Mouse (Mus musculus): ENCODE results near the gene Gm13271. TPM values are rescaled to one million over a fixed set of nuclear protein-coding genes. Genes with fewer than 3 reads are reported as not detected.
"Not testable (repeated sequence)": the region's sequence is repeated elsewhere in the genome, so short reads cannot be mapped to it uniquely, and the experiment has no call there.

Gm13271 gene
- polyA plus RNA-seq, 1 experiment from 2014 or later, result not detected

- not testable (repeated sequence) for H3K27ac ChIP-seq (ENCODE audit: low read depth, low read length); H3K9ac ChIP-seq (ENCODE audit: low read length); H3K9me3 ChIP-seq (ENCODE audit: control insufficient read depth, low read length); H3K27me3 ChIP-seq (ENCODE audit: control insufficient read depth, insufficient read depth, low read length); H3K4me2 ChIP-seq (ENCODE audit: low read depth, low read length, severe bottlenecking); DNase-seq (ENCODE audit: low spot score); H3K4me3 ChIP-seq (ENCODE audit: low read depth, low read length); ATAC-seq (replicated peaks; ENCODE audit: low FRiP score); H3K36me3 ChIP-seq (ENCODE audit: control insufficient read depth, insufficient read depth, low read length); H3K4me1 ChIP-seq (replicated peaks; ENCODE audit: control insufficient read depth, insufficient read depth, low read length)
- WGBS, result no CpG with 5 or more reads among the region's 32 CpGs
These were observed 18.9 kb downstream of the Gm13271 start, which contains the start of gene Gm13290 for GRCm38 (mm10) chr4:88773534-88773933. TSS of gene Gm13290 (plus strand) at chr4:88773834.

GRCm38 (mm10) chr4:88776622-88777021 lies 22.0 kb downstream of the Gm13271 start, which contains the start of gene Gm13289:
TSS of gene Gm13289 (plus strand) at chr4:88776922.
- not testable (repeated sequence) for DNase-seq (ENCODE audit: low spot score)

GRCm38 (mm10) chr4:88779550-88779949 lies 24.9 kb downstream of the Gm13271 start, which contains the start of gene Gm13272:
TSS of gene Gm13272 (plus strand) at chr4:88779850.
- not testable (repeated sequence) for H3K4me3 ChIP-seq (ENCODE audit: low read depth, low read length); H3K36me3 ChIP-seq (ENCODE audit: control insufficient read depth, insufficient read depth, low read length); H3K27ac ChIP-seq (ENCODE audit: low read depth, low read length); DNase-seq (ENCODE audit: low spot score); ATAC-seq (replicated peaks; ENCODE audit: low FRiP score); H3K4me2 ChIP-seq (ENCODE audit: low read depth, low read length, severe bottlenecking); H3K9me3 ChIP-seq (ENCODE audit: control insufficient read depth, low read length); H3K9ac ChIP-seq (ENCODE audit: low read length); H3K4me1 ChIP-seq (replicated peaks; ENCODE audit: control insufficient read depth, insufficient read depth, low read length); H3K27me3 ChIP-seq (ENCODE audit: control insufficient read depth, insufficient read depth, low read length)
- no CpG with 5 or more reads among the region's 29 CpGs for WGBS

More at GRCm38 (mm10) chr4:88776622-88777021, 22.0 kb downstream of the Gm13271 start, which contains the start of gene Gm13289:
- ATAC-seq (replicated peaks; ENCODE audit: low FRiP score); H3K27ac ChIP-seq (ENCODE audit: low read depth, low read length); H3K4me1 ChIP-seq (replicated peaks; ENCODE audit: control insufficient read depth, insufficient read depth, low read length); H3K9ac ChIP-seq (ENCODE audit: low read length); H3K27me3 ChIP-seq (ENCODE audit: control insufficient read depth, insufficient read depth, low read length); H3K4me3 ChIP-seq (ENCODE audit: low read depth, low read length); H3K36me3 ChIP-seq (ENCODE audit: control insufficient read depth, insufficient read depth, low read length); H3K4me2 ChIP-seq (ENCODE audit: low read depth, low read length, severe bottlenecking); H3K9me3 ChIP-seq (ENCODE audit: control insufficient read depth, low read length): not testable (repeated sequence)
- WGBS, result no CpG with 5 or more reads among the region's 29 CpGs

GRCm38 (mm10) chr4:88780320-88780719 lies 25.7 kb downstream of the Gm13271 start:
- not testable (repeated sequence) for H3K4me2 ChIP-seq (ENCODE audit: low read depth, low read length, severe bottlenecking); DNase-seq (ENCODE audit: low spot score); ATAC-seq (replicated peaks; ENCODE audit: low FRiP score)

GRCm38 (mm10) chr4:88781831-88782230 lies 27.2 kb downstream of the Gm13271 start, which contains the start of gene Ifnz:
TSS of gene Ifnz (plus strand) at chr4:88782131.
- H3K4me3 ChIP-seq (ENCODE audit: low read depth, low read length); H3K36me3 ChIP-seq (ENCODE audit: control insufficient read depth, insufficient read depth, low read length); H3K27ac ChIP-seq (ENCODE audit: low read depth, low read length); H3K4me1 ChIP-seq (replicated peaks; ENCODE audit: control insufficient read depth, insufficient read depth, low read length); H3K4me2 ChIP-seq (ENCODE audit: low read depth, low read length, severe bottlenecking); H3K9me3 ChIP-seq (ENCODE audit: control insufficient read depth, low read length); H3K9ac ChIP-seq (ENCODE audit: low read length); H3K27me3 ChIP-seq (ENCODE audit: control insufficient read depth, insufficient read depth, low read length); ATAC-seq (replicated peaks; ENCODE audit: low FRiP score); DNase-seq (ENCODE audit: low spot score): not testable (repeated sequence)
- WGBS, result 29% methylated on average over 4 of the region's 7 CpGs

More at GRCm38 (mm10) chr4:88780320-88780719, 25.7 kb downstream of the Gm13271 start:
- H3K4me3 ChIP-seq (ENCODE audit: low read depth, low read length); H3K9me3 ChIP-seq (ENCODE audit: control insufficient read depth, low read length); H3K9ac ChIP-seq (ENCODE audit: low read length); H3K27me3 ChIP-seq (ENCODE audit: control insufficient read depth, insufficient read depth, low read length); H3K36me3 ChIP-seq (ENCODE audit: control insufficient read depth, insufficient read depth, low read length); H3K27ac ChIP-seq (ENCODE audit: low read depth, low read length); H3K4me1 ChIP-seq (replicated peaks; ENCODE audit: control insufficient read depth, insufficient read depth, low read length): not testable (repeated sequence)
- 48% methylated on average over 12 of the region's 18 CpGs for WGBS

GRCm38 (mm10) chr4:88782335-88782734 lies 27.7 kb downstream of the Gm13271 start:
- not testable (repeated sequence) for H3K4me3 ChIP-seq (ENCODE audit: low read depth, low read length); H3K27me3 ChIP-seq (ENCODE audit: control insufficient read depth, insufficient read depth, low read length)

GRCm38 (mm10) chr4:88785409-88785808 lies 30.7 kb downstream of the Gm13271 start, which contains the start of gene Gm13276:
TSS of gene Gm13276 (plus strand) at chr4:88785709.
- not testable (repeated sequence) for H3K36me3 ChIP-seq (ENCODE audit: control insufficient read depth, insufficient read depth, low read length); H3K9ac ChIP-seq (ENCODE audit: low read length); ATAC-seq (replicated peaks; ENCODE audit: low FRiP score); H3K9me3 ChIP-seq (ENCODE audit: control insufficient read depth, low read length); H3K4me1 ChIP-seq (replicated peaks; ENCODE audit: control insufficient read depth, insufficient read depth, low read length); H3K27ac ChIP-seq (ENCODE audit: low read depth, low read length); H3K4me3 ChIP-seq (ENCODE audit: low read depth, low read length); H3K27me3 ChIP-seq (ENCODE audit: control insufficient read depth, insufficient read depth, low read length); H3K4me2 ChIP-seq (ENCODE audit: low read depth, low read length, severe bottlenecking); DNase-seq (ENCODE audit: low spot score)
- no CpG with 5 or more reads among the region's 27 CpGs for WGBS

More at GRCm38 (mm10) chr4:88782335-88782734, 27.7 kb downstream of the Gm13271 start:
- H3K9ac ChIP-seq (ENCODE audit: low read length); H3K27ac ChIP-seq (ENCODE audit: low read depth, low read length); H3K36me3 ChIP-seq (ENCODE audit: control insufficient read depth, insufficient read depth, low read length); DNase-seq (ENCODE audit: low spot score); H3K9me3 ChIP-seq (ENCODE audit: control insufficient read depth, low read length); H3K4me1 ChIP-seq (replicated peaks; ENCODE audit: control insufficient read depth, insufficient read depth, low read length); H3K4me2 ChIP-seq (ENCODE audit: low read depth, low read length, severe bottlenecking); ATAC-seq (replicated peaks; ENCODE audit: low FRiP score): not testable (repeated sequence)
- WGBS, result 0% methylated on average over 12 of the region's 31 CpGs

GRCm38 (mm10) chr4:88788402-88788801 lies 33.7 kb downstream of the Gm13271 start, which contains the start of gene Gm13277:
TSS of gene Gm13277 (plus strand) at chr4:88788632.
- not testable (repeated sequence) for H3K9ac ChIP-seq (ENCODE audit: low read length); H3K4me3 ChIP-seq (ENCODE audit: low read depth, low read length); H3K9me3 ChIP-seq (ENCODE audit: control insufficient read depth, low read length); H3K36me3 ChIP-seq (ENCODE audit: control insufficient read depth, insufficient read depth, low read length); H3K4me2 ChIP-seq (ENCODE audit: low read depth, low read length, severe bottlenecking); H3K4me1 ChIP-seq (replicated peaks; ENCODE audit: control insufficient read depth, insufficient read depth, low read length); H3K27ac ChIP-seq (ENCODE audit: low read depth, low read length); ATAC-seq (replicated peaks; ENCODE audit: low FRiP score); H3K27me3 ChIP-seq (ENCODE audit: control insufficient read depth, insufficient read depth, low read length); DNase-seq (ENCODE audit: low spot score)
- WGBS, result 0% methylated on average over 1 of the region's 28 CpGs

GRCm38 (mm10) chr4:88791250-88791649 lies 36.6 kb downstream of the Gm13271 start, which contains the start of gene Gm13278:
TSS of gene Gm13278 (plus strand) at chr4:88791550.
- H3K27ac ChIP-seq (ENCODE audit: low read depth, low read length); H3K9me3 ChIP-seq (ENCODE audit: control insufficient read depth, low read length); DNase-seq (ENCODE audit: low spot score); H3K36me3 ChIP-seq (ENCODE audit: control insufficient read depth, insufficient read depth, low read length); H3K4me2 ChIP-seq (ENCODE audit: low read depth, low read length, severe bottlenecking); ATAC-seq (replicated peaks; ENCODE audit: low FRiP score); H3K27me3 ChIP-seq (ENCODE audit: control insufficient read depth, insufficient read depth, low read length); H3K4me1 ChIP-seq (replicated peaks; ENCODE audit: control insufficient read depth, insufficient read depth, low read length); H3K4me3 ChIP-seq (ENCODE audit: low read depth, low read length); H3K9ac ChIP-seq (ENCODE audit: low read length): not testable (repeated sequence)
- WGBS, result no CpG with 5 or more reads among the region's 28 CpGs

Measured in forebrain, embryonic 11.5 days (tissue).